Mouse (Mus musculus): ENCODE results near the gene Eci1.

- TF ChIP-seq GATA1 (IDR thresholded peaks at IDR 0.05; ENCODE audit: low read length) (no peak), TAL1 (IDR thresholded peaks at IDR 0.05; ENCODE audit: low read length) (no peak)
Observed at GRCm38 (mm10) chr17:24427170-24427557, 723 bp downstream of the Eci1 start.

Data from erythroblast, embryonic 14.5 days (primary cell).